Mouse (Mus musculus) intestine, embryonic 14.5 days (tissue): ENCODE measurements around the gene Nectin3. TPM values are rescaled to one million over a fixed set of nuclear protein-coding genes. Genes with fewer than 3 reads are reported as not detected.

Source experiments
- ATAC-seq: fragments of 200-750 bp; cut with Nextera tagmentation; replicated peaks from 2 replicates; pipeline ENCODE4 v1.8.0; 2017; ENCODE audit warnings: low read depth, moderate number of reproducible peaks, moderate TSS enrichment, moderate library complexity; ENCODE audit not compliant: low FRiP score, low TSS enrichment
- DNase-seq: peaks from one replicate; pipeline ENCODE4 v3.0.0-alpha.2; 2018; ENCODE audit warnings: low spot score
- H3K27ac ChIP-seq: fragments of 300-500 bp; sonication (generic); 2 replicates; pipeline ENCODE4 v1.5.1; 2014; ENCODE audit warnings: low read depth, mild to moderate bottlenecking, control low read depth
- H3K27me3 ChIP-seq: fragments of 300-500 bp; sonication (generic); replicated peaks from 2 replicates; pipeline ENCODE4 v1.6.1; 2014; ENCODE audit warnings: low read length, control low read depth; ENCODE audit not compliant: control insufficient read depth, insufficient read depth
- H3K36me3 ChIP-seq: fragments of 300-500 bp; sonication (generic); 2 replicates; pipeline ENCODE4 v1.6.1; 2014; ENCODE audit warnings: low read length, control low read depth; ENCODE audit not compliant: control insufficient read depth, insufficient read depth
- H3K4me1 ChIP-seq: fragments of 300-500 bp; sonication (generic); replicated peaks from 2 replicates; pipeline ENCODE4 v1.6.1; 2014; ENCODE audit warnings: low read length, control low read depth, mixed read lengths; ENCODE audit not compliant: control insufficient read depth, insufficient read depth
- H3K4me2 ChIP-seq: fragments of 300-500 bp; sonication (generic); 2 replicates; pipeline ENCODE4 v1.6.1; 2014; ENCODE audit warnings: low read length
- H3K4me3 ChIP-seq: fragments of 300-500 bp; sonication (generic); 2 replicates; pipeline ENCODE4 v1.5.1; 2014; ENCODE audit warnings: low read depth, low read length, control low read depth, mixed read lengths
- H3K9ac ChIP-seq: fragments of 300-500 bp; sonication (generic); 2 replicates; pipeline ENCODE4 v1.6.1; 2014; ENCODE audit warnings: mild to moderate bottlenecking, low read length
- H3K9me3 ChIP-seq: fragments of 300-500 bp; sonication (generic); 2 replicates; pipeline ENCODE4 v1.6.1; 2016; ENCODE audit warnings: low read length, control low read depth; ENCODE audit not compliant: control insufficient read depth
- WGBS: fragments of 180-500 bp; shearing (Covaris S2); extraction: QIAGEN DNeasy Blood & Tissue Kit; methylation state at CpG from one replicate; pipeline ENCODE4 v1.1.7; 2014; 5-methylcytosine and 5-hydroxymethylcytosine counted together
- polyA plus RNA-seq: library from polyadenylated mRNA; unstranded; fragments of >200 nt; fragmentation: Nextera tagmentation; extraction: Ambion mirVana; gene quantifications from 2 replicates; pipeline ENCODE4 v1.2.1, GENCODE M21; 2014

Nectin3 gene
- polyA plus RNA-seq, 1 experiment from 2014 or later, result 47.1 TPM

DNA sequence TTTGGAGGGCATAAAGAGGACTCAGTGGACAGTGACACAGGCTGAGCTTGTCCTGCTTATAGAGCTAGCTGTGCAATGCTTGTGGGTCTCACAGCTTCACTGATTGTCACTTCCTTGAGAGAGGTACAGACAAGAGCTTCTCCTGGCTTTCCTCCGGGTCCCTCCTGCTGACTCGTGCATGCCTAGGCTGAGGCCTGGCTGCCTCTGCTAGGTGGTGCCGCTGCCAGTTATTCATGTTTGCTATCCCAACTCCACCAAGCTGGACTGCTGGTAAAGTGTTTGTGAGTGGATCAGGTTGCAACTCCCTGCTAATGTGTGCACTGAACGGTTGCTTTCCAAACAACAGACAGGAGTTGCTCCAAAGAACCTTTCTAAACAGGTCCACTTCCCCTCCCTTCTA is 5.7 kb upstream of the Nectin3 start:
- H3K36me3 ChIP-seq, result no peaks in the 10 kb centered on the region
- no peak overlapping the region for H3K4me3 ChIP-seq
- no peak overlapping the region for H3K4me2 ChIP-seq
- WGBS, result 84% methylated on average over 4 of the region's 4 CpGs
- no peaks in the 10 kb centered on the region for H3K4me1 ChIP-seq
- no peak overlapping the region for H3K27ac ChIP-seq
- H3K27me3 ChIP-seq, result no peaks in the 10 kb centered on the region
- ATAC-seq (no peak), DNase-seq (no peak)
- no peak overlapping the region for H3K9ac ChIP-seq
- H3K9me3 ChIP-seq, result no peaks in the 10 kb centered on the region

DNA sequence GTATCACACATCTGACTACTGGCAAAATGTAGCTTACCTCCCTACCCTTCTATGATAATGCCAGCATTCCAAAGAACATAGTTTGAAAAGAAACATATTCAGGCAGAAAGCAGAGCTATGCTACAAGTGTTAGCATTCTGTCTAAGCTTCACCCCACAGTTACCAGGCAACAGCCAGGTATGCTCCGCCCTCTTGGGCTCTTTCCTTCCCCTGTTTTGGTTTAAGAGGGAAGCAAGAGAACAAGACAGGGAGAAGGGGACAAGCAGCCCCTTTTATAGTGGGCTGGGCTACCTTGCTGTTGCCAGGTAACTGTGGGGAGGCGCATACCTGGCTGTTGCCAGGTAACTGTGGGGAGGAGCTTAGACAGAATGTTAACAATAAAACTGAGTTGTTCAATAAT is 4.0 kb upstream of the Nectin3 start:
- Histone ChIP-seq H3K27me3 (no peaks in the 10 kb centered on the region), H3K4me2 (no peak overlapping the region), H3K4me3 (no peak overlapping the region), H3K27ac (no peak overlapping the region), H3K36me3 (no peaks in the 10 kb centered on the region), H3K9ac (no peak overlapping the region), H3K4me1 (peaks cover 4% of the 10 kb centered on the region; the same call in 1 of the 2 replicates), H3K9me3 (no peaks in the 10 kb centered on the region)
- ATAC-seq (no peak), DNase-seq (no peak)
- WGBS, result 66% methylated on average over 2 of the region's 2 CpGs

DNA sequence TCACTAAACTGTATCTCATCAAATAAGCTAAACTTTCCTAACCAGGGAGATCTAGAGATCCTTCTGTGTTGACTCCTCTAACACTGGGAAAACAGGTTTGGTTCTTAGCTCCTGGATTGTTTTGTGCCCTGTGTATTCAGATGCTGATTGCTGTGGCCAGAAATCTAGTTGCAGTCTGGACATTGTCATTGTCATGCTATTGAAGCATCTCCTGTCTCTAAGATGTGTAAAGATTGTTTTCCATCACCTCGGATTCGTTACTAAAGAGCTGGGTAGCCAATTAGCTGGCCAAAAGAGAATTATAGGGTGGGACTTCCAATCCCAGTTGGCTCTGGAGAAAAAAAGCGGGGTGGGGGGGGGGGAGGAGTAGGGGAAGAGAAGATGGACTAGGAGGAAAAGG is 2.4 kb upstream of the Nectin3 start:
- Histone ChIP-seq H3K36me3 (no peaks in the 10 kb centered on the region), H3K27me3 (no peaks in the 10 kb centered on the region), H3K9me3 (no peaks in the 10 kb centered on the region), H3K9ac (no peak overlapping the region), H3K4me2 (no peak overlapping the region), H3K27ac (no peak overlapping the region), H3K4me1 (peaks cover 4% of the 10 kb centered on the region; the same call in 1 of the 2 replicates), H3K4me3 (no peak overlapping the region)
- no peak for ATAC-seq
- DNase-seq, result no peak
- 64% methylated on average over 3 of the region's 3 CpGs for WGBS

DNA sequence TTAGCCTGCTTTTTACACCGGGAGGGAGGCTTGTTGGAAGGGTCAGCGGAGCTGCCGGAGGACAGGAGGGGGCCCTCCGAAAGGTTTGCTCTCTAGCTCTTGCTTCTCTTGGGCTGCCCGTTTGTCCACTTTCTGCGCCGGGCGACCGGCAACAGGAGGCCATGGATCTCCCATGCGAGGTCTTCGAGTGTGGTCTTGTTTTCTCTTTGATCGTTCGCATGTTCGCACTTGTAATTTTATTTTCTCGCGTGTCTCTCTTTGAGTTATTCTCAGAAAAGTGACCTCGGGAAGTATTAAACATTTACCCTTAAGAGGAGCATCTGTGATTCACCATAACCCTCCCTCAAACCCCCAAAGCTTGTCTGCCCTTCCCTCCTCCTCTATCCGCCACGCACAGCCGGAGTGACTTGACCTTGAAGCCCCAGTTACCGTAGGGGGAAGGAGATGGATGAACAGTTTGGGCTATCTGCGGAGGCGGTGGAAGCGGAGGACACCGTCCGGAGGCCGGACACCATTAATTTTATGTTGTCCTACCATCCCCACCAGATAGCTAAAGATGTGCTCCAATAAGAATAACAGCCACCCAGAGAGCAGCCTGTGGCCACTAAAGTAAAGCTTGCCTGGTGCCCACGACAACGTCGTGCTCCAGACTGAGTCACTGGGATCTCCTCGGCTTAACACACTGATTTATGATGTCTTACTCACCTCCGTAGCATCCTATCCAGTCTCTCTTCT is 472 bp downstream of the Nectin3 start:
- H3K27me3 ChIP-seq, result no peaks in the 10 kb centered on the region
- H3K4me3 ChIP-seq, result peak overlapping the region; percentile 75
- H3K4me2 ChIP-seq, result peak overlapping the region; percentile 97
- peaks cover 10% of the 10 kb centered on the region; the same call in 1 of the 2 replicates for H3K4me1 ChIP-seq
- no peaks in the 10 kb centered on the region for H3K36me3 ChIP-seq
- peak overlapping the region; percentile 92 for H3K27ac ChIP-seq
- under 1% methylated on average over 32 of the region's 32 CpGs for WGBS
- peak overlapping the region; percentile 72 for H3K9ac ChIP-seq
- ATAC-seq (no peak), DNase-seq (peak; percentile 67)
- no peaks in the 10 kb centered on the region for H3K9me3 ChIP-seq

DNA sequence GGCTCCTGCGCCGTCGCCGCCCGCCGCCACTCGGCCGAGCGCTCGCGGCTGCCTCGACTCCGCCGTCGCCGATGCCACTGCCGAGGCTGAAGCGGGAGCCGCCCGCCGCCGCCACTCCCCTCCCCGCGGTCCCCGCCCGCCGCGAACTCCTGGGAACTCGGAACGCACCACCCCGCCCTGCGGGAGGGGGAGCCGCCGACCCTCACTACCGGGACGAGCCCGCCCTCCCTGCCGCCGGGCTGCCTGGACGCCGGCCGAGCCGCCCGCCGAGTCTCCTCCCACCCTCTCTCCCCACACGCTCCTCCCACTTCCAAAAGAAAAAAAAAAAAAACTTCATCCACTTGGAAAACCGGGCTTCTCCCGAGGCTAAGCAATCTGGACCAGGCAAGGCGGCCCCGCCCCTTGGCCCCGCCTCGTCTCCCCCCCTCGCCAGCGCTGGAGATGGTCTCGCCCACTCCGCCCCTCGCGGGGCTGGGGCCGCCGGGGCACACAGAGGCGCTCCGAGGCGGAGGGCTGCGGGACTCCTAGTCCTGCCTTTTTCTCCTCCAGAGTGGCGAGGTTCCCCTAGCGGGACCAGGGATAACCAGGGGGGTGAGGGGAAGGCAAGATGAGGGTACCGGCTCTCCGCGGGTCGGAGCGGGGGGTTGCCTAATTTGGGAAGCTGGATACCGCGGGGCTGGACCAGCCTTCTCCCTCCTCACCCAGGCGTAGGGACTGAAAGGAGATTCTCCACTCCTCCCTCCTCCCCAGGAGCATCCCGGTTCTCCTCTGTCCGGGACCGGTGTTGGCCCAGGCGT is 1.2 kb downstream of the Nectin3 start:
- peak; percentile 98 for ATAC-seq
- under 1% methylated on average over 50 of the region's 78 CpGs for WGBS
- Histone ChIP-seq H3K27ac (peak overlapping the region; percentile 92), H3K4me1 (peaks cover 10% of the 10 kb centered on the region; the same call in 1 of the 2 replicates), H3K36me3 (no peaks in the 10 kb centered on the region), H3K4me3 (peak overlapping the region; percentile 75), H3K27me3 (no peaks in the 10 kb centered on the region), H3K4me2 (peak overlapping the region; percentile 97), H3K9me3 (no peaks in the 10 kb centered on the region), H3K9ac (peak overlapping the region; percentile 88)
- peak; percentile 97 for DNase-seq

DNA sequence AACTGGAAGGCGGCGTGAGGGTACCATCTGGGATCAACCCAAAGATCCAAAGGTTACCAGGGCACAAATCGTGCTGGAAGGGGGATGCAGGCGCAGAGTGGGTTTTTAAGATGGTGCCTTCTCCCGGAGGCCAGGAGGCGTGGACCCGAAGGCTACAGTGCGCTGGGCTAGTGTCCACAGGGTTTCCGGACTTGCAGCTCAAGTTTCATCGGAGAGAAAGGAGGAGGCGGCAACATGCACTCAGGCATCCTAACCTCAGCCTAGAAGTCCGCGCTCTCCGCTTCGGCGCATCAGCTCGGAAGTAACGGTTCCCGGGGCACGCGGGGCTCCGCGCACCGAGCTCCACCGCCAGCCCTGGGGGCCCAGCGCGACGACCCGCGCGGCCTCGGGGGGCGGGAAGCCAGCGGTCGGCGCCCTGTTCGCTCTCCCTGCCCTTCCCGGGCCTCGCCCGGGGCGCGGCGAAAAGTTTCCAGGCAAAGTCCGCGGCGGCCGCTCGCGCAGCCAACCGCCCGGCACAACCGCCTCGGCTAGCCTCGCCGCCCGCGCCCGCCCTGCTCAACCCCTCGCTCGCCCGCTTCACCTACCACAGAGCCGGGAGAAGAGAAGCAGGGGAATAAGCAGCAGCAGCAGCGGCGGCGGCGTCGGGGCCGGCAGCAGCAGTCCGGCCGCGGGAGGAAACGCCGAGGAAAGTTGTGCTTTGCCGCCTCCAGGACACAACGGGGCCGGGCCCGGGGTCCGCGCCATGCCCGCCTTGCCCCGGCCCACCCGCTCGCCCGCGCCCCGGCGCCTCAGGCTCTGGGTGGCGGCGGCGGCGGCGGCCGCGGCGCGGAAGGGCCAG is 2.1 kb downstream of the Nectin3 start:
- H3K9ac ChIP-seq, result peak overlapping the region; percentile 88
- peaks cover 10% of the 10 kb centered on the region; the same call in 1 of the 2 replicates for H3K4me1 ChIP-seq
- H3K27ac ChIP-seq, result peak overlapping the region; percentile 92
- peak overlapping the region; percentile 75 for H3K4me3 ChIP-seq
- peak overlapping the region; percentile 97 for H3K4me2 ChIP-seq
- no peaks in the 10 kb centered on the region for H3K27me3 ChIP-seq
- H3K36me3 ChIP-seq, result no peaks in the 10 kb centered on the region
- ATAC-seq, result peak; percentile 69
- WGBS, result under 1% methylated on average over 65 of the region's 96 CpGs
- H3K9me3 ChIP-seq, result no peaks in the 10 kb centered on the region
- peak; percentile 86 for DNase-seq

DNA sequence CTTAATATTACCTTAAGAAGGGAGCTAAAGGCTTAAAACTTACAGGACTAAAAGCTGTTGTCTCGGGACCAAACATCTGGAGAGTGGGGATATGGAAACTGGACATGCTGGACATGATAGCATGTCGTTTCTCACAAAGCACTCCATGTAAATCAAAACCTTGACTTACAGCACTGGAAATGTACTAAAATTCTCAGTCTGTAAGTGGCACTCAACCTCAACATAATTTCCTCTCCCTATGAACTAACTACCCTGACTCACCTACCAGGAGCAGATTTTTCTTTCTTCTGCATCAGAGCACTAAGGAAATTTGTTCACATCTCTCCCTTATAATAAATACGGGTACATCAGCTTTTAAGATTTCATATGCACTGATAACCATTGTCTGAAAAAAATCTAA is 3.1 kb downstream of the Nectin3 start:
- Histone ChIP-seq H3K4me2 (peak overlapping the region; percentile 97), H3K9me3 (no peaks in the 10 kb centered on the region), H3K36me3 (no peaks in the 10 kb centered on the region), H3K4me1 (peaks cover 10% of the 10 kb centered on the region; the same call in 1 of the 2 replicates), H3K9ac (peak overlapping the region; percentile 88; the same call in 1 of the 2 replicates), H3K27ac (no peak overlapping the region), H3K4me3 (peak overlapping the region; percentile 75), H3K27me3 (no peaks in the 10 kb centered on the region)
- DNase-seq (no peak), ATAC-seq (no peak)
- WGBS, result 17% methylated on average over 3 of the region's 3 CpGs

DNA sequence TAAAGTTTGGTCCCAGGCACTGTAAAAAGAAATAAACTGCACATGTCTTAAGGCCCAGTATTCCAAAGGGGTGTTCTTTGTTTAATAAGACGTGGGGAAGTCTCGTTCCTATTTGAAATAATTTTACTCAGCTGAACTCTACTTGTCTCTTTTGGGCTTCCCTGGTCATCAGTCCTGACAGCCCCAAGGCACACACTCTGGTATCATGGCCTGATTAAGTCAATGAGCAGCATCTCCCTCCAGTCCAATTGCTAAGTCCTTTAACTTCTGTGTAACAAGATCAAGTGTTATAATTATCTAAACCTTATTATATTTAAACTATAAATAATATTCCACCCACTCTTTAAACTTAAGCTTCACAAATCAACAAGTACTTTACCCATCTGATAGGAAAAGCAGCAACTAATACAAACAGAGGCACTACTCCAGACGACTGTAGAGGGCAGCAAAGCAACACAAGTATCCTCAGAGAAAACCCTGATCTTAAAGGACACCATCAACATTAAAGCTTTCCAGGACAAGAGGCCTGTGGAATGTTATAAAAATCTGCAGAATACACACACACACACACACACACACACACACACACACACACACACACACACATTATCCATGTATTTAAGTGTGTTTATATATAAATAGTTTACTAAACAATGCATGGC is 10.8 kb downstream of the Nectin3 start:
- Histone ChIP-seq H3K36me3 (no peaks in the 10 kb centered on the region), H3K27ac (no peak overlapping the region), H3K27me3 (no peaks in the 10 kb centered on the region), H3K4me3 (no peak overlapping the region), H3K9ac (no peak overlapping the region), H3K4me1 (peaks cover 3% of the 10 kb centered on the region; the same call in 1 of the 2 replicates), H3K9me3 (no peaks in the 10 kb centered on the region), H3K4me2 (no peak overlapping the region)
- ATAC-seq (no peak; the same call in 1 of the 2 replicates), DNase-seq (no peak)
- 55% methylated on average over 3 of the region's 3 CpGs for WGBS
